Mouse (Mus musculus) midbrain, embryonic 14.5 days (tissue): ENCODE results near the gene Olfr523. TPM values are rescaled to one million over a fixed set of nuclear protein-coding genes. Genes with fewer than 3 reads are reported as not detected.

Experiments used
- ATAC-seq: fragments of 200-750 bp; cut with Nextera tagmentation; 2 replicates; pipeline ENCODE4 v1.8.0; 2017; ENCODE audit warnings: moderate number of reproducible peaks, moderate library complexity; ENCODE audit not compliant: low FRiP score, low TSS enrichment
- DNase-seq: peaks from one replicate; pipeline ENCODE4 v3.0.0-alpha.2; 2015
- H3K27ac ChIP-seq: fragments of 300-500 bp; sonication (generic); replicated peaks from 2 replicates; pipeline ENCODE4 v1.5.1; 2014; ENCODE audit warnings: mild to moderate bottlenecking, low read depth, low read length, moderate library complexity
- H3K27me3 ChIP-seq: fragments of 300-500 bp; sonication (generic); 2 replicates; pipeline ENCODE4 v1.6.1; 2014; ENCODE audit warnings: low read length, control low read depth, mixed read lengths; ENCODE audit not compliant: control insufficient read depth, insufficient read depth
- H3K36me3 ChIP-seq: fragments of 300-500 bp; sonication (generic); 2 replicates; pipeline ENCODE4 v1.6.1; 2014; ENCODE audit warnings: low read length, control low read depth; ENCODE audit not compliant: control insufficient read depth, insufficient read depth
- H3K4me1 ChIP-seq: fragments of 300-500 bp; sonication (generic); 2 replicates; pipeline ENCODE4 v1.6.1; 2014; ENCODE audit warnings: mild to moderate bottlenecking, antibody characterized with exemption, low read length, control low read depth; ENCODE audit not compliant: control insufficient read depth, insufficient read depth
- H3K4me2 ChIP-seq: fragments of 300-500 bp; sonication (generic); 2 replicates; pipeline ENCODE4 v1.6.1; 2014; ENCODE audit warnings: mild to moderate bottlenecking, low read length, moderate library complexity
- H3K4me3 ChIP-seq: fragments of 300-500 bp; sonication (generic); replicated peaks from 2 replicates; pipeline ENCODE4 v1.5.1; 2014; ENCODE audit warnings: low read depth, low read length
- H3K9ac ChIP-seq: fragments of 300-500 bp; sonication (generic); replicated peaks from 2 replicates; pipeline ENCODE4 v1.6.1; 2014; ENCODE audit warnings: mild to moderate bottlenecking, low read length, moderate library complexity
- H3K9me3 ChIP-seq: fragments of 300-500 bp; sonication (generic); 2 replicates; pipeline ENCODE4 v1.6.1; 2016; ENCODE audit warnings: low read length, control low read depth, mixed read lengths; ENCODE audit not compliant: control insufficient read depth
- WGBS: fragments of 180-500 bp; shearing (Covaris S2); extraction: QIAGEN DNeasy Blood & Tissue Kit; methylation state at CpG from one replicate; pipeline ENCODE4 v1.1.7; 2014; 5-methylcytosine and 5-hydroxymethylcytosine counted together
- polyA plus RNA-seq: library from polyadenylated mRNA; unstranded; fragments of >200 nt; fragmentation: Nextera tagmentation; extraction: Ambion mirVana; gene quantifications from 2 replicates; pipeline ENCODE4 v1.2.1, GENCODE M21; 2014

Olfr523 gene
- polyA plus RNA-seq, 1 experiment from 2014 or later: not detected

GRCm38 (mm10) chr7:140187721-140188390 is 14.8 kb downstream of the Olfr523 start:
- no peaks in the 10 kb centered on the region for H3K27me3 ChIP-seq
- DNase-seq: no peak

GRCm38 (mm10) chr7:140188391-140189328 is 15.6 kb downstream of the Olfr523 start:
- WGBS: 68% methylated on average over 4 of the region's 4 CpGs

More at GRCm38 (mm10) chr7:140187721-140188390, 14.8 kb downstream of the Olfr523 start:
- no peak overlapping the region for H3K27ac ChIP-seq
- no peaks in the 10 kb centered on the region for H3K9me3 ChIP-seq
- no peak for ATAC-seq
- H3K4me1 ChIP-seq: no peaks in the 10 kb centered on the region
- no peak overlapping the region for H3K4me3 ChIP-seq
- H3K4me2 ChIP-seq: no peak overlapping the region
- H3K9ac ChIP-seq: no peak overlapping the region
- 76% methylated on average over 7 of the region's 7 CpGs for WGBS
- H3K36me3 ChIP-seq: no peaks in the 10 kb centered on the region

GRCm38 (mm10) chr7:140190435-140190834 is 17.4 kb downstream of the Olfr523 start:
- no peak for ATAC-seq
- Histone ChIP-seq H3K27me3 (no peaks in the 10 kb centered on the region), H3K4me3 (no peak overlapping the region), H3K4me2 (no peak overlapping the region), H3K4me1 (no peaks in the 10 kb centered on the region), H3K27ac (no peak overlapping the region), H3K9me3 (no peaks in the 10 kb centered on the region), H3K36me3 (no peaks in the 10 kb centered on the region), H3K9ac (no peak overlapping the region)
- 90% methylated on average over 1 of the region's 1 CpGs for WGBS
- no peak for DNase-seq

More at GRCm38 (mm10) chr7:140188391-140189328, 15.6 kb downstream of the Olfr523 start:
- ATAC-seq (no peak), DNase-seq (peak; percentile 75)
- no peaks in the 10 kb centered on the region for H3K4me1 ChIP-seq
- H3K36me3 ChIP-seq: no peaks in the 10 kb centered on the region
- H3K4me3 ChIP-seq: no peak overlapping the region
- H3K4me2 ChIP-seq: no peak overlapping the region
- H3K27ac ChIP-seq: no peak overlapping the region
- H3K27me3 ChIP-seq: no peaks in the 10 kb centered on the region
- no peak overlapping the region for H3K9ac ChIP-seq
- no peaks in the 10 kb centered on the region for H3K9me3 ChIP-seq

- H3K9ac ChIP-seq: no peak overlapping the region
- no peaks in the 10 kb centered on the region for H3K27me3 ChIP-seq
- no peaks in the 10 kb centered on the region for H3K9me3 ChIP-seq
- DNase-seq (no peak), ATAC-seq (no peak)
- H3K4me2 ChIP-seq: no peak overlapping the region
- H3K36me3 ChIP-seq: no peaks in the 10 kb centered on the region
- H3K27ac ChIP-seq: no peak overlapping the region
- 54% methylated on average over 2 of the region's 2 CpGs for WGBS
- no peak overlapping the region for H3K4me3 ChIP-seq
- H3K4me1 ChIP-seq: no peaks in the 10 kb centered on the region
Observed at GRCm38 (mm10) chr7:140192445-140192844, 19.4 kb downstream of the Olfr523 start.

- no peak overlapping the region for H3K27ac ChIP-seq
- DNase-seq: no peak
- no peaks in the 10 kb centered on the region for H3K27me3 ChIP-seq
- no peak overlapping the region for H3K4me2 ChIP-seq
- no peak overlapping the region for H3K4me3 ChIP-seq
- WGBS: 92% methylated on average over 2 of the region's 2 CpGs
- H3K4me1 ChIP-seq: no peaks in the 10 kb centered on the region
- H3K9ac ChIP-seq: no peak overlapping the region
- H3K9me3 ChIP-seq: no peaks in the 10 kb centered on the region
- ATAC-seq: no peak
- no peaks in the 10 kb centered on the region for H3K36me3 ChIP-seq
Observed at GRCm38 (mm10) chr7:140192851-140193250, 19.8 kb downstream of the Olfr523 start.

- no peak overlapping the region for H3K27ac ChIP-seq
- WGBS: 91% methylated on average over 4 of the region's 4 CpGs
Observed at GRCm38 (mm10) chr7:140194031-140194430, 21.0 kb downstream of the Olfr523 start.

GRCm38 (mm10) chr7:140196002-140196401 is 23.0 kb downstream of the Olfr523 start:
- no peaks in the 10 kb centered on the region for H3K36me3 ChIP-seq
- no peaks in the 10 kb centered on the region for H3K9me3 ChIP-seq
- no peaks in the 10 kb centered on the region for H3K27me3 ChIP-seq
- no peak for ATAC-seq
- no peak overlapping the region for H3K4me3 ChIP-seq
- H3K9ac ChIP-seq: no peak overlapping the region
- no peak overlapping the region for H3K27ac ChIP-seq
- no peak for DNase-seq
- no peak overlapping the region for H3K4me2 ChIP-seq
- WGBS: 85% methylated on average over 8 of the region's 8 CpGs
- no peaks in the 10 kb centered on the region for H3K4me1 ChIP-seq

More at GRCm38 (mm10) chr7:140194031-140194430, 21.0 kb downstream of the Olfr523 start:
- Histone ChIP-seq H3K36me3 (no peaks in the 10 kb centered on the region), H3K9ac (no peak overlapping the region), H3K4me2 (no peak overlapping the region), H3K4me3 (no peak overlapping the region), H3K27me3 (no peaks in the 10 kb centered on the region), H3K4me1 (no peaks in the 10 kb centered on the region), H3K9me3 (no peaks in the 10 kb centered on the region)
- ATAC-seq (no peak), DNase-seq (no peak)

- Histone ChIP-seq H3K4me3 (no peak overlapping the region), H3K4me1 (no peaks in the 10 kb centered on the region), H3K36me3 (no peaks in the 10 kb centered on the region), H3K27ac (no peak overlapping the region), H3K9me3 (no peaks in the 10 kb centered on the region), H3K9ac (no peak overlapping the region), H3K27me3 (no peaks in the 10 kb centered on the region), H3K4me2 (no peak overlapping the region)
- DNase-seq (no peak), ATAC-seq (no peak)
- WGBS: 88% methylated on average over 4 of the region's 4 CpGs
Observed at GRCm38 (mm10) chr7:140201090-140201489, 28.1 kb downstream of the Olfr523 start.
